Mouse (Mus musculus): ENCODE results near the gene Bcar3.

GRCm38 (mm10) chr3:122292300-122293222 is 1.4 kb upstream of the Bcar3 start:
- TF ChIP-seq CTCF (IDR thresholded peaks at IDR 0.05; ENCODE audit: borderline replicate concordance, control insufficient read depth, extremely low read depth, insufficient read depth, low read length, poor library complexity), result 0 out of 2 replicates have a peak, but pooled peaks have one; percentile 20
- TF ChIP-seq POLR2A (IDR thresholded peaks at IDR 0.05; ENCODE audit: control insufficient read depth, extremely low read depth, insufficient read depth, low read length, poor library complexity), result no peak
